Mouse (Mus musculus) liver, adult 2 months (tissue): ENCODE data around the gene Olfr963. TPM values are rescaled to one million over a fixed set of nuclear protein-coding genes. Genes with fewer than 3 reads are reported as not detected.
A peak's percentile ranks its signal among the peaks of the same experiment; 100 is the strongest.
"Not testable (repeated sequence)": the region's sequence is repeated elsewhere in the genome, so short reads cannot be mapped to it uniquely, and the experiment has no call there.

Experiments used
- DNase-seq: peaks from one replicate; pipeline ENCODE4 v3.0.0-alpha.2; 2011; ENCODE audit warnings: low read depth, low spot score; ENCODE audit errors: extremely low read depth
- H3K27ac ChIP-seq: fragments of 200-500 bp; replicated peaks from 2 replicates; pipeline ENCODE4 v1.5.1; 2012; ENCODE audit warnings: low read depth, mild to moderate bottlenecking, control low read depth, inconsistent platforms, low read length; ENCODE audit not compliant: insufficient read depth
- H3K27me3 ChIP-seq: fragments of 200-500 bp; 2 replicates; pipeline ENCODE4 v1.6.1; 2012; ENCODE audit warnings: mild to moderate bottlenecking, moderate library complexity, low read length, inconsistent platforms; ENCODE audit not compliant: control insufficient read depth, insufficient read depth
- H3K36me3 ChIP-seq: fragments of 200-500 bp; 2 replicates; pipeline ENCODE4 v1.6.1; 2012; ENCODE audit warnings: low read length, inconsistent platforms; ENCODE audit not compliant: control insufficient read depth, insufficient read depth
- H3K4me1 ChIP-seq: fragments of 200-500 bp; 2 replicates; pipeline ENCODE4 v1.6.1; 2011; ENCODE audit warnings: low read length; ENCODE audit not compliant: control insufficient read depth, insufficient read depth
- H3K4me3 ChIP-seq: fragments of 200-500 bp; 2 replicates; pipeline ENCODE4 v1.5.1; 2011; ENCODE audit warnings: low read depth, mild to moderate bottlenecking, control low read depth, low read length, moderate library complexity; ENCODE audit not compliant: insufficient read depth
- H3K79me2 ChIP-seq: fragments of 200-500 bp; 2 replicates; pipeline ENCODE4 v1.6.1; 2012; ENCODE audit warnings: inconsistent platforms, mild to moderate bottlenecking, low read length, moderate library complexity; ENCODE audit not compliant: control insufficient read depth, insufficient read depth
- H3K9ac ChIP-seq: fragments of 200-500 bp; 2 replicates; pipeline ENCODE4 v1.6.1; 2012; ENCODE audit warnings: low read depth, mild to moderate bottlenecking, control low read depth, inconsistent platforms, low read length
- CTCF ChIP-seq: fragments of 200-500 bp; IDR thresholded peaks from 2 replicates; pipeline ENCODE4 v1.5.1; 2011; ENCODE audit warnings: low read depth, low read length, control low read depth
- POLR2A ChIP-seq: fragments of 200-500 bp; IDR thresholded peaks from 2 replicates; pipeline ENCODE4 v1.6.1; 2011; ENCODE audit warnings: low read length, control low read depth; ENCODE audit not compliant: insufficient read depth; ENCODE audit errors: extremely low read depth
- WGBS: fragments of 180-500 bp; shearing (Covaris S2); methylation state at CpG from one replicate; pipeline ENCODE4 v1.1.7; 2018; 5-methylcytosine and 5-hydroxymethylcytosine counted together
- polyA plus RNA-seq: library from polyadenylated mRNA; depleted of rRNA; stranded (reverse); fragments of >200 nt; gene quantifications from 2 replicates; pipeline ENCODE4 v1.2.3, GENCODE M21; 2012; rRNA removed
- total RNA-seq: library from RNA; depleted of rRNA; stranded (reverse); fragments of >200 nt; gene quantifications from 2 replicates; pipeline ENCODE4 v1.2.3, GENCODE M21; 2014; rRNA removed

Olfr963 gene
- total and polyA plus RNA-seq, 2 experiments = not detected

DNA sequence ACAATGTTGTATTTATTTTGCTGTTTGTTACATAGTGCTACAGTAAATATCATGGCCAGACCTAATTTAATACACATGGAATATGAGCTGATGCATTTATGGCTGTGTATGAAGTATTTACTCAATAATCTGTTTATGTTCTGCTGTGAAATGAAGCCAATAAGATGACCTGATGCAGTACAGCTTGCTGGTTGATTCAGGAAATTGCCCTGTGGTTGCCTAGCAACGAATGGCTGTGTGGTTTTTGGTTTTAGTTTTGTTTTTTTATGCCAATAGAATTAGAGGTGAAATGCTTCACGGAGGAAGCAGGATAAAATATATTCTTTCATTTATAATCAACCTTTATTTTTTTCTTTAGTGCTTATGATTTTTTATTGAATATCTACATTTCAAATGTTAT, 12.3 kb downstream of the Olfr963 start:
- Histone ChIP-seq H3K27me3 (no peaks in the 10 kb centered on the region), H3K4me3 (no peak overlapping the region), H3K27ac (no peak overlapping the region), H3K36me3 (no peaks in the 10 kb centered on the region), H3K9ac (no peak overlapping the region), H3K79me2 (no peaks in the 10 kb centered on the region), H3K4me1 (no peaks in the 10 kb centered on the region)
- WGBS = 62% methylated on average over 2 of the region's 2 CpGs
- no peak for TF ChIP-seq POLR2A
- no peak for TF ChIP-seq CTCF
- DNase-seq = no peak

DNA sequence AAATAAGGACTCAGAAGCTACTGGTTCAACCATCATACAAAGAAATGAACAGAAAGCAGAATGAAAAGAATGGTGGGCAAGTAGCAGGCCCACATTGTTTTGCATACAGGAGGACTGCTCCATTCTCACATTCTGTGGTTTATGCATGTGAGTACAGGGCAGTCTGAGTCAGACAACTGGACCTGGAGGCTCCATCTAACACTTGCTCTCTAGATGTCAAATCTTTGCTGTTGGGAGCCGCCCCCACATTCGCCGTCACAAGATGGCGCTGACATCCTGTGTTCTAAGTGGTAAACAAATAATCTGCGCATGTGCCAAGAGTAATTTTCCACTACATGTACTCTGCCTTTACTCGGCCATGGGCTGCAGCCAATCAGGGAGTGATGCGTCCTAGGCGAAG, 34.1 kb downstream of the Olfr963 start:
- H3K79me2 ChIP-seq, H3K36me3 ChIP-seq, H3K27me3 ChIP-seq, H3K4me1 ChIP-seq, H3K9ac ChIP-seq, DNase-seq, H3K27ac ChIP-seq, H3K4me3 ChIP-seq: not testable (repeated sequence)
- 83% methylated on average over 8 of the region's 8 CpGs for WGBS

DNA sequence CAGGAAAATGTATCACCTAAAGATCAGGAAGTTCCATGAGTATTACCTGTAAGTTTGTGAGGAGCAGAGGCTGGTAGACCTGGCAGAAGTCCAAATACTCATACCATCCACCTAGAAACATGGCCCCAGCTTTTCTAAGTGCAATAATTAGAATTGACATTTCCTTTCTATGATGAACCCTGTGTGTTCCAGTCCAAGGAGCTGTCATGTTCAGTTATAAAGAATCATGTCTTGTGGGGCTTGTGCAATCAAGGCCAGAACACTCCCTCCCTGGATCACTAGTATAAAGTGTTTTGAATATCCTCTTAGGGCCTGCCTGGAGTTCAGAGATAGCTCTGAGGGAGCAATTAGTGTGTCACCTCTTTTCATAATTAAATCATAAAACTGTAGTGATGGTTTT, 40.0 kb downstream of the Olfr963 start, which contains the start of gene Olfr149:
Gene Olfr149 (minus strand): TSS at position 101 of the 400 bp plus-strand sequence.
- Histone ChIP-seq H3K4me3 (no peak within 1 kb of the TSS), H3K4me1 (no peaks in the 10 kb centered on the region), H3K9ac (no peak within 1 kb of the TSS), H3K27ac (no peak within 1 kb of the TSS), H3K79me2 (no peaks in the 10 kb centered on the region), H3K27me3 (no peaks in the 10 kb centered on the region), H3K36me3 (no peaks in the 10 kb centered on the region)
- TF ChIP-seq POLR2A (no peak), CTCF (no peak)
- no peak for DNase-seq

DNA sequence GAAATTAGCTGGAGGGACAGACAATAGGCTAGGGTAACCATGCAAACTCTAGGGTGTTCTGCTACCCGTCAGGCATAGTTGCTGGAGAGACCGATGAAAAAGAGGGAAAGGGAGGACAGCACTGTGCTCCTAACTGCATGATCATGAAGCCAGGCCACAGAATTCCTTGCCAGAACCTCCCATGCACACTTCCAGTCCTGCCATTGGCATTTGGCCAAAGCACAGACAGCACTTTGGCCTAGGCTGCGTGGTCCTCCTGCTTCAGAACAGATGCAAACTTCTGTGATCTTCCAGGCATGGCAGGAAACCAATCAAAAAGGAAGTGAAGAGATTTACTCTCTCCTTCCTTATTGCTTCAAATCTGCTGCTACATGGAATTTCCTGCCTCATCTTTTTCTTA, 42.0 kb downstream of the Olfr963 start:
- H3K4me1 ChIP-seq = no peaks in the 10 kb centered on the region
- H3K27me3 ChIP-seq = no peaks in the 10 kb centered on the region
- H3K4me3 ChIP-seq = no peak overlapping the region
- H3K36me3 ChIP-seq = no peaks in the 10 kb centered on the region
- no peak overlapping the region for H3K27ac ChIP-seq
- TF ChIP-seq POLR2A (no peak), CTCF (no peak)
- no peak overlapping the region for H3K9ac ChIP-seq
- DNase-seq = peak; percentile 13
- WGBS = 61% methylated on average over 3 of the region's 3 CpGs
- H3K79me2 ChIP-seq = no peaks in the 10 kb centered on the region

DNA sequence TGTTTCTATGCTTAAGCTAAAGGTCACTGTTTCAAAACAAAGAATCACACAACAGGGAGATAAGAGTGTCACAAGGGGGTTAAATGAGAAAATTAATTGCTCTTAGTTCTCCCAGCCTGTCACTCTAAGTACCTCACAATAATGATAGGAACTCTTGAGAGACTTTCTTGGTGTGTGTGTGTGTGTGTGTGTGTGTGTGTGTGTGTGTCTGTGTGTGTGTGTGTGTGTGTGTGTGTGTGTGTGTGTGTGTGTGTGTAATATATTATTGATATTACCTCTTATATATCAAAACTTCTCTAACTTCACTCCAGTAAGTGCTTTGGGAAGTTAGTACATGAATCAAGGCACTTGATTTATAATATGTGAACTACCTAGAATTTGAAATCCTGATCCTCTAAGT, 44.0 kb downstream of the Olfr963 start, which contains the start of gene Olfr965:
Gene Olfr965 (plus strand): TSS at position 301 of the 400 bp plus-strand sequence.
- H3K4me3 ChIP-seq = no peak within 1 kb of the TSS
- no peaks in the 10 kb centered on the region for H3K4me1 ChIP-seq
- no peaks in the 10 kb centered on the region for H3K36me3 ChIP-seq
- DNase-seq = no peak
- no peak within 1 kb of the TSS for H3K9ac ChIP-seq
- no peak for TF ChIP-seq POLR2A
- TF ChIP-seq CTCF = no peak
- no peaks in the 10 kb centered on the region for H3K79me2 ChIP-seq
- no peak within 1 kb of the TSS for H3K27ac ChIP-seq
- H3K27me3 ChIP-seq = no peaks in the 10 kb centered on the region

Other genes with a start within 250 kb of the Olfr963 start
- gene Olfr952, start 240.1 kb upstream of the Olfr963 start, total RNA-seq = not detected in 2 replicates
- gene Olfr952, start 240.1 kb upstream of the Olfr963 start, polyA plus RNA-seq = not detected in 2 replicates
- not detected in 2 replicates for gene Olfr954, start 210.5 kb upstream of the Olfr963 start, total RNA-seq
- gene Olfr954, start 210.5 kb upstream of the Olfr963 start, polyA plus RNA-seq = not detected in 2 replicates
- gene Olfr955, start 195.3 kb upstream of the Olfr963 start, total RNA-seq = not detected in 2 replicates
- not detected in 2 replicates for gene Olfr955, start 195.3 kb upstream of the Olfr963 start, polyA plus RNA-seq
- not detected in 2 replicates for gene Olfr44, start 173.2 kb upstream of the Olfr963 start, total RNA-seq
- not detected in 2 replicates for gene Olfr44, start 173.2 kb upstream of the Olfr963 start, polyA plus RNA-seq
- not detected in 2 replicates for gene Olfr957, start 151.4 kb upstream of the Olfr963 start, total RNA-seq
- not detected in 2 replicates for gene Olfr957, start 151.4 kb upstream of the Olfr963 start, polyA plus RNA-seq
- gene Olfr958, start 113.2 kb upstream of the Olfr963 start, total RNA-seq = not detected in 2 replicates
- gene Olfr958, start 113.2 kb upstream of the Olfr963 start, polyA plus RNA-seq = not detected in 2 replicates
- gene Olfr959, start 91.6 kb upstream of the Olfr963 start, total RNA-seq = not detected in 2 replicates
- not detected in 2 replicates for gene Olfr959, start 91.6 kb upstream of the Olfr963 start, polyA plus RNA-seq
- gene AW551984, start 62.8 kb upstream of the Olfr963 start, total RNA-seq = 0.07 and 0.09 TPM in 2 replicates
- gene AW551984, start 62.8 kb upstream of the Olfr963 start, polyA plus RNA-seq = 0.01 and 0.13 TPM in 2 replicates
- gene Olfr148, start 56.5 kb upstream of the Olfr963 start, total RNA-seq = not detected in 2 replicates
- not detected in 2 replicates for gene Olfr148, start 56.5 kb upstream of the Olfr963 start, polyA plus RNA-seq
- not detected in 2 replicates for gene Olfr960, start 45.8 kb upstream of the Olfr963 start, total RNA-seq
- gene Olfr960, start 45.8 kb upstream of the Olfr963 start, polyA plus RNA-seq = not detected in 2 replicates
- gene Olfr961, start 22.1 kb upstream of the Olfr963 start, total RNA-seq = not detected in 2 replicates
- gene Olfr961, start 22.1 kb upstream of the Olfr963 start, polyA plus RNA-seq = not detected in 2 replicates
- gene Olfr149, start 39.9 kb downstream of the Olfr963 start, total RNA-seq = not detected in 2 replicates
- gene Olfr149, start 39.9 kb downstream of the Olfr963 start, polyA plus RNA-seq = not detected in 2 replicates
- not detected in 2 replicates for gene Olfr965, start 44.1 kb downstream of the Olfr963 start, total RNA-seq
- gene Olfr965, start 44.1 kb downstream of the Olfr963 start, polyA plus RNA-seq = not detected in 2 replicates
- gene Olfr150, start 63.8 kb downstream of the Olfr963 start, total RNA-seq = not detected in 2 replicates
- not detected in 2 replicates for gene Olfr150, start 63.8 kb downstream of the Olfr963 start, polyA plus RNA-seq
- gene Olfr967, start 79.0 kb downstream of the Olfr963 start, total RNA-seq = not detected in 2 replicates
- not detected in 2 replicates for gene Olfr967, start 79.0 kb downstream of the Olfr963 start, polyA plus RNA-seq
- not detected in 2 replicates for gene Olfr968, start 116.0 kb downstream of the Olfr963 start, total RNA-seq
- not detected in 2 replicates for gene Olfr968, start 116.0 kb downstream of the Olfr963 start, polyA plus RNA-seq
- gene Olfr969, start 123.7 kb downstream of the Olfr963 start, total RNA-seq = not detected in 2 replicates
- not detected in 2 replicates for gene Olfr969, start 123.7 kb downstream of the Olfr963 start, polyA plus RNA-seq
- gene Olfr970, start 141.7 kb downstream of the Olfr963 start, total RNA-seq = not detected in 2 replicates
- gene Olfr970, start 141.7 kb downstream of the Olfr963 start, polyA plus RNA-seq = not detected in 2 replicates
- gene Olfr971, start 169.7 kb downstream of the Olfr963 start, total RNA-seq = not detected in 2 replicates
- not detected in 2 replicates for gene Olfr971, start 169.7 kb downstream of the Olfr963 start, polyA plus RNA-seq
- gene Olfr972, start 199.2 kb downstream of the Olfr963 start, total RNA-seq = not detected in 2 replicates
- gene Olfr972, start 199.2 kb downstream of the Olfr963 start, polyA plus RNA-seq = not detected in 2 replicates
- gene Olfr229, start 240.1 kb downstream of the Olfr963 start, total RNA-seq = not detected in 2 replicates
- gene Olfr229, start 240.1 kb downstream of the Olfr963 start, polyA plus RNA-seq = not detected in 2 replicates